Mouse (Mus musculus): ENCODE data around the gene Cdh23. TPM values are rescaled to one million over a fixed set of nuclear protein-coding genes. Genes with fewer than 3 reads are reported as not detected.

The Cdh23 gene
- polyA plus RNA-seq, 1 experiment from 2014 or later, result 4.7 TPM

DNA sequence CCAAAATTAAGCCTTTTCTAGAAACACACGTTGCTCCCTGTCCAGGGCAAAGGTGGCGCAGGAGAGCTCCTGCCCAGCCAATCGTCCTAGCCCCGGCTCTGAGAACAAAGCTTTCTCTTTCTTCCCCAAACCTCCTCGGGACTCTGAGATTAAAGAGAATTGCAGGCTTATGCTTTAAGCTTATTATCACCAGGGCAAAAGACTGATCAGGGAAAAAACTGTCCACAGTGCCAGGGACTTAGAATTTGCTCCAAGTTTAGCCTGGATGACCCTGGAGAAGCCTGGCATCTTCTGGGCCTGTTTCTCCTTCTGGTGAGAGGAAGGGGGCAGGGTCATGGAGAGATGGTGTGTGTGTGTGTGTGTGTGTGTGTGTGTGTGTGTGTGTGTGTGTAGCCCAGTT lies 434.8 kb downstream of the Cdh23 start:
- WGBS, result 18% methylated on average over 5 of the region's 5 CpGs
- H3K27ac ChIP-seq (ENCODE audit: low read length), result no peak overlapping the region
- no peaks in the 10 kb centered on the region for H3K9me3 ChIP-seq (replicated peaks; ENCODE audit: control insufficient read depth, low read length, poor library complexity, severe bottlenecking)
- H3K36me3 ChIP-seq (ENCODE audit: control insufficient read depth, insufficient read depth, low read length), result no peaks in the 10 kb centered on the region
- no peak overlapping the region for H3K4me2 ChIP-seq (ENCODE audit: low read length)
- H3K27me3 ChIP-seq (ENCODE audit: control insufficient read depth, insufficient read depth, low read depth, low read length), result no peaks in the 10 kb centered on the region
- no peak for ATAC-seq
- H3K9ac ChIP-seq (ENCODE audit: low read depth, low read length), result no peak overlapping the region
- no peak overlapping the region for H3K4me3 ChIP-seq (ENCODE audit: low read depth, low read length)
- no peaks in the 10 kb centered on the region for H3K4me1 ChIP-seq (ENCODE audit: control insufficient read depth, insufficient read depth, low read length)

DNA sequence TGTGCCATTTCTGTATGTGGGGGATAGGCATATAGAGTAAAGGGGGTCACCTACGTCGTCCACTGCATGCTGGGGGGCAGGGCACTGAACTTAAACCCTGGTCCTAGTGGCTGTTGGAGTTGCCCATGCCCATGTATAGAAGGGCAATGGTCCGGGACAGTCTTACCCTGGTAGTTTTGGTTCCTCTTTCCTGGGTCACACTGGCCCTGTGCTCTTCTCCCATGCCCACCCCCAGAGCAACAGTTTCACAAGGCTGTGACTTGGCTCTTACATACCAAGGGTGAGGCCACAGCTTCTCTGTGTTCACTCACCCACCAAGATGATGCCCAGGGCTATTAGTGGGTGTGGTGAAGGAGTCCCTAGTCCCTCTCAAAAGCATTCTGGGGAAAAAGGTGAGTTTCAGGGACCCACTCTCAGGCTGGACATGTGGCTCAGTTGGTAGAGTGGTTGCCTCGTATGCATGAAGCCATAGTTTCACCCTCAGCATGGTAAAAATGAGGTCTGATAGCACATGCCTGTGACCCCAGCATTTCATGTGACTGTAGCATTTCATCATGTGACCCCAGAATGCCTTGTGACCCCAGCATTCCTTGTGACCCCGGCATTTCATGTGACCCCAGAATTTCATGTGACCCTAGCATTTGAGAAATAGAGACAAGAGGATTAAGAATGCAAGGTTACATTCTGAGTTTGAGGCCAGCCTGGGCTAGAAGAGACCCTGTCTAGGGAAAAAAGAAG lies 435.6 kb downstream of the Cdh23 start:
- 87% methylated on average over 5 of the region's 5 CpGs for WGBS
- Histone ChIP-seq H3K9ac (ENCODE audit: low read depth, low read length) (no peak overlapping the region), H3K27me3 (ENCODE audit: control insufficient read depth, insufficient read depth, low read depth, low read length) (no peaks in the 10 kb centered on the region), H3K9me3 (replicated peaks; ENCODE audit: control insufficient read depth, low read length, poor library complexity, severe bottlenecking) (no peaks in the 10 kb centered on the region), H3K4me1 (ENCODE audit: control insufficient read depth, insufficient read depth, low read length) (no peaks in the 10 kb centered on the region), H3K36me3 (ENCODE audit: control insufficient read depth, insufficient read depth, low read length) (no peaks in the 10 kb centered on the region), H3K4me2 (ENCODE audit: low read length) (no peak overlapping the region), H3K4me3 (ENCODE audit: low read depth, low read length) (no peak overlapping the region), H3K27ac (ENCODE audit: low read length) (no peak overlapping the region)
- no peak for ATAC-seq

DNA sequence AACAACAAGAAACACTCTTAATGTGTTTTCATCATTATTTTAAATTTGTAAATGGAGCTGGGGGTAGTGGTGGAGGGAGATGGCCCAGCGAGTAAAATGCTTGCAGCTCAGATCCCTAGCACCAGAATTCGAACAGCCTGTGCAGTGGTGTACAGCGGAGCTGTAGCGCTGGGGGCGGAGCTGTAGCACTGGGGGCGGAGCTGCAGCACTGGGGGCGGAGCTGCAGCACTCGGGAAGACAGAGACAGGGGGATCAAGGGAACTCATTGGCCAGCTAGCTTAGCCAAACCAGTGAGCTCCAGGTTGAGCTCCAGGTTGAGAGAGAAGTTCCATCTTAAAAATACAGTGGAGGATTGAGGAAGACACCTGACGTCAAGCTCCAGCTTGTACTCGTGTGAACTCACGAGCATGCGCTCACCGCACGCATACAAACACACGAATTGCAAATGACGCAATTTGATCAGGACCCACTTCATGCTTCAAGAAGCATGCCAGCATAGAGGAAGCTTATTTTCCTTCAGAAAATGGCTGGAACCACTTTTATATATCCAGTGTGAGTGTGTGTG lies 438.9 kb downstream of the Cdh23 start:
- no peak overlapping the region for H3K4me2 ChIP-seq (ENCODE audit: low read length)
- no peaks in the 10 kb centered on the region for H3K9me3 ChIP-seq (replicated peaks; ENCODE audit: control insufficient read depth, low read length, poor library complexity, severe bottlenecking)
- WGBS, result 52% methylated on average over 16 of the region's 16 CpGs
- no peak overlapping the region for H3K27ac ChIP-seq (ENCODE audit: low read length)
- no peak overlapping the region for H3K9ac ChIP-seq (ENCODE audit: low read depth, low read length)
- H3K4me3 ChIP-seq (ENCODE audit: low read depth, low read length), result no peak overlapping the region
- H3K36me3 ChIP-seq (ENCODE audit: control insufficient read depth, insufficient read depth, low read length), result no peaks in the 10 kb centered on the region
- H3K4me1 ChIP-seq (ENCODE audit: control insufficient read depth, insufficient read depth, low read length), result no peaks in the 10 kb centered on the region
- no peaks in the 10 kb centered on the region for H3K27me3 ChIP-seq (ENCODE audit: control insufficient read depth, insufficient read depth, low read depth, low read length)
- 0 out of 2 replicates have a peak, but pooled peaks have one; percentile 40 for ATAC-seq

DNA sequence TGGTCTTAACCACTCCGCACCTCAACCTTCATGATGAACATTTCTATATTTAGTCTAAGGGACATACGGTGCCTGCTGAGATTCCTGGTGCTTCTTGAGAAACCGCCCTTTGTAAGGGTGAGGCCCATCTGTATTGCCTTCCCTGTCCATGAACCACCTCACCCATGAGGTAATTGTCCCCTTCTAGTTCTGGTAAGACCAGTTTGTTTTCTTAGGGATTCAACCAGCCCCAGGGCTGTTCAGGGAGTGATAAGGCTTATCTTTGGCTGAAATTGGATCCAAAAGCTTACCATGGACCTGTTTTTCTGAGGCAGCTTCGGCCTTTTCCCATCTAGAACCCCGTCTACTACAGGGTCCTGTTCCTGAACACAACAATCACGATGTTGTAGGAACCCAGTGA lies 440.2 kb downstream of the Cdh23 start:
- Histone ChIP-seq H3K4me3 (ENCODE audit: low read depth, low read length) (no peak overlapping the region), H3K4me1 (ENCODE audit: control insufficient read depth, insufficient read depth, low read length) (no peaks in the 10 kb centered on the region), H3K27me3 (ENCODE audit: control insufficient read depth, insufficient read depth, low read depth, low read length) (no peaks in the 10 kb centered on the region), H3K9me3 (replicated peaks; ENCODE audit: control insufficient read depth, low read length, poor library complexity, severe bottlenecking) (no peaks in the 10 kb centered on the region), H3K36me3 (ENCODE audit: control insufficient read depth, insufficient read depth, low read length) (no peaks in the 10 kb centered on the region), H3K9ac (ENCODE audit: low read depth, low read length) (no peak overlapping the region), H3K4me2 (ENCODE audit: low read length) (no peak overlapping the region), H3K27ac (ENCODE audit: low read length) (no peak overlapping the region)
- no peak for ATAC-seq
- 87% methylated on average over 6 of the region's 6 CpGs for WGBS

Other genes with a start within 250 kb of the Cdh23 start
- 9.8 and 10.3 TPM in 2 replicates for gene Slc29a3, start 56.3 kb upstream of the Cdh23 start, polyA plus RNA-seq (2015; fragmentation: Nextera tagmentation; extraction: Ambion mirVana)
- 2.0 and 2.4 TPM in 2 replicates for gene Unc5b, start 135.1 kb upstream of the Cdh23 start, polyA plus RNA-seq (2015; fragmentation: Nextera tagmentation; extraction: Ambion mirVana)